Mouse (Mus musculus): ENCODE data around the gene Txlna.

Gene Txlna

DNA sequence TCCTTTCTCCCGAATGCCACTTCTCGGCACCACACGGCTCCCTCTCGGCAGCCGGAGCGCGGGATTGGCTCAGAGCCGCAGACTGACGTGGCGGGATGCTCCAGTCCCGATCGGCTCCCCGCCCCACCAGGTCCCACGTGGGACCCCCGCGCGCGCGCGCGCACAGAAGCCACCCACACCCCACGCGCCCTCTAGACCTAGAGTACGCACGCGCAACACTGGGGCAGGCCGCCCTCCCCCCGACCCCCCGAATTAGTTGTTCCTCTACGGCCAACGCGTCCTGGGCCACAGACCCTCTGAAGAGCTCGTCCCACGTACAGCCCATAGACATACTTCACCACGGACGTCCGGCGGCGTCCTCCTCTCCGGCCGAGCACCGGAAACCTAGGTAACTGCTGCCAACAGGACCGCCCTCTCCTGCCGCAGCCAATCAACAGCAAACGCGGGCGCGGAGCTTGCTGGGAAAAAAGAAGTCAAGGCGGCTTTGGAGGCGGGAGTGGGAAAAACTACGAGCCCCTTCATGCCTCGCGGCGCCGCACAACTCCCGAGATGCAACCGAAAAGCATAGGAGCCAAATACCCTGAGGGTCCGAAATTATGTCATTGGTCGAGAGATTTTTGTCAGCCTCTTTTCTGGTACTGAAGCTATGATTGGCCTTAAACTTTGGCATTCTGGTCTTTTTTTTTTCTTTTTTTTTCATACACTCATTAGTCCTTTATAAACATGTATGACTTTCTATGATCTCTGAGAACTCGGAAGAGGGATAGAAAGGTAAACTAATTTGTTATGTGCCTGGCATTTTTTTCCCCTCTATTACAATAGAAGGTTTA, at the start of gene Txlna:
Gene Txlna (minus strand): TSS at position 428 of the 830 bp plus-strand sequence.
- DNase-seq: peak; percentile 98

DNA sequence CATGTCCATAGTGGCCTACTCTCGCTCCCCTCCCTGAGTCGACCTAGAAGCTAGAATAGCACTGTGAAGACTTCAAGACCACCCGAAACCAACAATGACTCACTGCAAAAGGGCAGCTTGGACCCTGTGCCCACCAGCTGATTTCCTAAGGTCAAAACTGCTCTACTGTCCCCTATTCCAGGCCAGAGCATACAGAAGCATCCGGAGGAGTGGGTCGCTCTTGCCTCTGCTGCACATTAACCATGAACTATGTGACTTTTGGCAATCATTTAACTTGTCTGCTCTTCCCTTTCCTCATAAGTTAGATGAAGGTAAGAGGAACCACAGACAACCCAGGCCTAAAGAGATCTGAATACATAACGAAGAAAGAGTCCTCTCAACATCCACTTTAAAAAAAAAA, 43.7 kb upstream of the Txlna start:
- DNase-seq: no peak

DNA sequence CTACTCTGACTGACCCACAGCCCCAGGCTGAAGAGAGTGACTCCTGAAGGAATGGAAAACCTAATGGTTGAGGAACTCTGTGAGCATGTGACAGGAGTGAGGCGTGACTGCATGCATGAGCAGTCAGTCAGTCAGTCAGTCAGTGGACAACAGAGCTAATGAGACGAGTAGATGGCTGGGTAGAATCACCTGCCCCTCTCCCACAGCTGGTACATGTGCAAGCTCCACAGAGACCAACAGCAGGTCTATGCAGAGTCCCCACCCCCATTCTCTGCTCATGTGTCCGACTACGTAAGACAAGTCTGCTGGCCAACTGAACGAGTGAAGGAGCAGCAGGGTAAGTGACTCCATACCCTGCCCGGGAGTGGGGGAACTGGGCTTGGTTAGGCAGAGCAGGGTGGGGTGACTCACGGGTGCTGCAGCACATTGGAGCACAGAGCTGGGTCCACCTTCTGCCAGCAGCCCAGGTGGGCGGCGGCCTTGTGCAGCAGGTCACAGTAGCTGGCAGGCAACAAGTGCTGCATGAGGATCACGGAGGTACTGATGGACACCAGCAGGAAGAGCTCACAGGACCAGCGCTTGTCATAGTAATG, 43.1 kb upstream of the Txlna start:
- DNase-seq: no peak

DNA sequence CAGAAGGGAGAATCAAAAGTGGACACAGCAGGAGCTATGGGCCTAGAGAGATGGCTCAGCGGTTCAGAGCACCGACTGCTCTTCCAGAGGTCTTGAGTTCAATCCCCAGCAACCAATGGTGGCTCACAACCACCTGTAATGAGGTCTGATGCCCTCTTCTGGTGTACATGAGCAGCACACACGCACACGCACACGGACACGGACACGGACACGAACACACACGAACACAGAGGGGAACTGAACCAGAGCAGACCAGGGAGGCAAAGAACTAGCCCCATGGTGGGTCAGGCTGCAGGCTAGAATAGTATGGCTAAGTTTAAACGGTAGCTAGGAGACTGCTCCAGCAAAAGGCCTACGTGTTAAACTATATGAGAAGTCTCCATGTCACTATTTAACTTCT, 41.0 kb upstream of the Txlna start:
- no peak for DNase-seq

DNA sequence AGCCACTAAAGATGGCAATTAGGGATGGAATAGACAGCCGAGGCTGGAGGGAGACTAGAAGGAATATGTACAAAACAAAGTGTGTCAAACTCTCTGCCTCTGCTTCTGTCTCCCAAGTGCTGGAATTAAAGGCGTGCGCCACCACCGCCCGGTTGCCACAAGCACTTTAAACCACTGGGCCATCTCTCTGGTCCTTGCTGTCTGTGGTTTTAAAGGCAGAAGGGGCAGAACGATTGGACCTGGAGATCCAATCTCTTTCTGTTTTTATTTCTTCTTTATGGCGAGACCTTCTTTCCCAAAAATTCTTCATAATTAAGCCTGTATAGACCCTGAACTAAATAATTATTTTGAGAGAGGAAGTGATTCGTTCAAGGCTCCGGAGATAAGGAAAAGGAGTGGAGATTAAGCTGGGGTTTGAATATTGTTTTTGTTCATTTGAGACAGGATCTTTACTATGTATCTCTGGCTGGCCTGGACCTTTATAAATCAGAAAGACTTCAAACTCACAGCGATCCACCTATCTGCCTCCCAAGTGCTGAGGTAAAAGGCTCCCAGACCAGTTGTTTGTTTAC, 32.1 kb upstream of the Txlna start:
- DNase-seq: no peak

DNA sequence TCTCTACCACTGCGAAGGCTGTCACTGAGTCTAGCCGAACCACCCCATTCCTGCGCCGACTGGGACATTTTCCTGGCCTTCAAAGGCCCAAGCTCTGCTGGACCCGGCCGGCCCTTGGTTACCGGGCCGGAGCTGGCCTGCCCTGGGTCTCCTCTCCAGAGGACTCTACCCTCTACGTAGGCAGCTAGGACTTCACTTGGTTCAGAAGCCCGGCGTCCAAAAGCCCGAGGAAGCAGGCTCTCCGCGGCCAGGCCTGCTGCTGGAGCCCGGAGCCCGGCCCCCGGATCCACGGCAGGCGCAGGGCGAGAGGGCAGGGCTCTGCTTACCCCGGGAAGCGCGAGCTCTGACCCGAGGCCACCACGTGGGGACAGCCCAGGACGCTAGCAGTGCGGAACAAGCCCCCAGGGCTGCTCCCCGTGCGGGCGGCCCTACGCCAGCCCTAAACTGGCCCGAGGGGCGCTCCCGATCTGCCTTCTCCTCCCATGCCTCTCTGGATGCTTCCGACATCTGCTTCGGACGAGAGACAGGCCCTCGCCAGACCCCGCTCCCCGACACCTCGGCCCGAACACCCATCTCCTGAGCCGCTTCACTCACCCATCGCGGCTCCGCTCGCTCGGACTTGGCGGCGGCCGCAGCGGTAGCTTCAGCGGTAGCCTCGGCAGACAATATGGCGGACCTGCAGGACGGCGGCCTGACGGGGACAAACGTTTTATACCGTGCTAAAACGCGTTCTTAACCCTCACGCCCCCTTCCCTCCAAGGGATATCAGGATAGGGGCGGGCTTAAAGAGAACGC, 31.4 kb upstream of the Txlna start, which contains the start of gene Kpna6:
Gene Kpna6 (minus strand): TSS at position 685 of the 795 bp plus-strand sequence.
- peak; percentile 81 for DNase-seq

DNA sequence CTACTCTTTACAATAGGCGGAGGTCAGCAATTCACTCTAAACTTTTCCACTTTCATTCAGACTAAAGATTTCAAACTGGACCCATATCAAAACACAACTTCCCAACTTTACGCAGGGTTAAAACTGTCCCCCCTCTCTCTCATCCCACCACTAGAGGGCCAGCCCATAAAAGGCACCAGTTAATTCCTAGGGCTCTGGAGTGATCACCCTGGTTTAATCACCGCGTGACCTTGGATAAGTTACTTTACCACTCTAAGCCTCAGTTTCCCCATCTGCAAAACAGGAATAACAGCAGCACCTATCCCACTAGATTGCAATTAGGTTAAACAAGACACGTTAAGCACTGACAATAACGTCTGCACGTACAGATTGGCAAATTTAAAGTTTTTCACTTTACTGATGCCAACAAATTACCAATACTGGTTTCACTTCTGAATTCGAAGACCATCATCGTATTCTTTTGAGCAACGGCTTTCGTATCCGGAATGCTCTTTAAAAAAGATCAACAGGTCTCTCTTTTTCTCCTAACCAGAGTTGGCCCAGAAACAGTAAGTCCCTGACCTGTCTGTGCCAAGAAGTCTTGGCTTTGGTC, 30.7 kb upstream of the Txlna start:
- peak; percentile 27 for DNase-seq

DNA sequence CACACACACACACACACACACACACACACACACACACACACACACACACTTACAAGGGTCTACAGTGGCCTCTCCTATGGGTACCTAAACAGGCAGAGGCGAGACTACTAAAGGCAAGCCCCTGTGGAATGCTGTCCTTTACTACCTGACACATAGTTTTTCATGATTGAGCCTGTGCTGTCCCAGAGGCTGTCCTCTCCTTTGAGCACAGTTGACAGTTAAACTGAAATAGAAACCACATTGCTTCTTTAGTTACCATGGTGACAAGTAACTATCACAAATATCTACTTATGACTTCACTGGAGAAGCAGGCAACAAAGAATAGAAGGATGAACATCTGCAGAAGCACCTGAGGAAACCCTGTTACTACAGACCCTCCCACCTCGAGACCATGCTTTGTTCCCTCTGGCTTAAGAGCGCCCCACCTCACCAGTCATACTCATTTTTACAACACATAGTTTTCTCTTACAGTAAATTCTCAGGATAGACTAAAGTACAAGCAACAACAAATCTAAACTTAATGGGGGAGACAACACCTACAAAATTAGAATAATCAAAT, 21.5 kb upstream of the Txlna start:
- DNase-seq: no peak

DNA sequence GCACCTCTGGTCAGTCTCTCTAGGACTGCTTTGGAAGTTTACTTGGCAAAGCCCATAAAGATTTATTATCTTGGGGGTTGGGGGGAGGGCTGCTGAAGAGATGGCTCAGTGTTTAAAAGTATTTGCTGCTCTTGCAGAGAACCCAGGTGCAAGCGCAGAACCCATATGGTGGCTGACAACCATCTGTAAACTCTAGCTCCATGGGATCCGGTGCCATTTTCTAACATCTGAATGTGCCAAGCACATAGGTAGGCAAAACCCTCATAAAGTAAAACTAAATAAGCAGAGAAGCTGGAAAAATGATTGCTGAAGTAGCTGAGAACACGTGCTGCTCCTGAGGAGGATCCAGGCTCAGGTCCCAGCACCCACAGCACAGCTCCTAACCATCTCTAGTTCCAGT, 20.7 kb upstream of the Txlna start:
- DNase-seq: peak; percentile 52

DNA sequence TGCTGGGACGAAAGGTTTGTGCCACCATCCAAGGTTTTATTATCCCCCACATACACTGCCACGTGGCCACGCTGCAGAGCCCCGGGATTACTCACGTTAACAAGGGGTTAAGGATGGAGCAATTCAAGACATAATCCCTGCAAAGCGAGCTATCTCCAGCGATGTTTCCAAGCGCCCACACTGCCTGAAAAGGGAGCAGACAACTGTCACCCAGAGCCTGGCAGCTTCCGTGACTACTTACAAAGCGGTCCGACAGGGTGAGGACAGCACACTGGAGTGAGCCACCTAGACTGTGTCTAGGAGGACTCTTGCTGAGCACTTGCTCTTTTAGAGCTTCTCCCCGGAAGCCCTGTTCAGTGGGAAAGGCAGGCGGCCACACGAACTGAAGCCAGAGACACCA, 13.9 kb upstream of the Txlna start:
- DNase-seq: no peak

DNA sequence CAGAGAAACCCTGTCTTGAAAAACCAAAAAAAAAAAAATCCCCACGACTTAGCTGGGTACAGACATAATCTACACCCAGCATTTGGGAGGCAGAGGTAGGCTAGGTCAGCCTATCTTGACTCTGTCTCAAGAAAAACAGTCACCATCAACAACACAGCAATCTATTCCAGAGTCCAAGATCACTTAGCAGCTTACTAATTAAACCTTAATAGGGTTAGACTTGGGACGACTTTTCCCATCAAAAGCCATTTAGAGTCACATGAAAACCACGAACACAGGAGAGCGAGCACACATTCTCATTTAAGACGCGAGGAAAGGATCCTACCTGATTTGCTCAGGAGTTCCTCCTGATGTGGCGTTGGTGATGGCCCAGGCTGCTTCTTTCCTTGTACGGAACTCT, 9.5 kb upstream of the Txlna start:
- no peak for DNase-seq

DNA sequence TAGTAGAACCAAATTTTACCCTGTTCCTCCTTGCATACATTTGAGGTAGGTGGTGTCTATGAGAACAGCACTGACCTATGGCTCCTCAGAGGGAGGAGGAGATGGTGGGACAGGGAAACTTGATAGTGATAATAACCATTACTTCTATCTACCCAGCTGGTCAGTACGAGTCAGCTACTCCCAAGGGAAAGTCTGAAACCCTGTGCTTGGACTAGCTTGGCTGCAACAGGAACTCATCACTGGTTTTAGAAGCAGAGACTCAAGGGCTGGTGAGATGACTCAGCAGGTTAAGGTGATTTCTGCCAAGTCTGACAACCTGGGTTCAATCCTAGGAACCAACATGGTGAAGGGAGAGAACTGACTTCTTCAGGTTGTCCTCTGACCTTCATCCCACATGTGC, 7.8 kb upstream of the Txlna start:
- no peak for DNase-seq

DNA sequence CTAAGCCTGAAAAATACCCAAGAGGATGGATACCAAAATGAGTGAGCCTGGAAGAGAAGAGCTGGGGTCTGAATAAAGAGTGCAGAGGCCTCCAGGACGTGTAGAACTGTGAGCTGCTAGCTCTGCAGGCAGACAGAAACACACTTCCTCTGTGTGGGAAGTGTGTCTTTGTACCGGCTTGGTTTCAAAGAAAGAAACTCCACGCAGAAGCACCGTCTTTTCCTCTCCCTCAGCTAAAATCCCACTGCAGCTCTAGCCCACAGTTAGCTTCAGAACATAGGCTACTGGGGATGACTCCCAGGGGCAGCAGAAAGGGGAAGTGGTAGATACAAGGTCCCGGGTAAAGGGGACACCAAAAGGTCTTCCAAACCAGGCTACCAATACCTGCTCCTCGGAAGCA, 4.3 kb upstream of the Txlna start:
- DNase-seq: no peak

DNA sequence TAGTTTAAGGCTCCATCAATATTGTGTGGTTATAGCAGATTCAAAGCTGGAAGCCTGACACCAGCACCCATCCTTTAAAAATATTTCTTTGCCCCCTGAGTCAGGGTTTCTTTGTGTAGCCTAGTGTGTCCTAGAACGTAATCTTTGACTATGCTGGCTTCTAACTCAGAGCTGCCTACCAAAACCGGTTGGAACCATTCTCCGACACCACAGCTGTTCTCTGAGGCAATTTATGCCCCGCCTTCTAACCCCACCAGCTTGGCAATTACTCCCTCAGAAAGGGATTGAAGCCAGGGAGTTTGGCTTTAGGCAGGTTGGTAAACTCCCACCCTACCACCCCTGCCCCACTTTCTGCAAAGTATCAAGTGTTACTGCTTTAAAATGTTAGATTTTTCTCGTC, 891 bp upstream of the Txlna start:
- no peak for DNase-seq

DNA sequence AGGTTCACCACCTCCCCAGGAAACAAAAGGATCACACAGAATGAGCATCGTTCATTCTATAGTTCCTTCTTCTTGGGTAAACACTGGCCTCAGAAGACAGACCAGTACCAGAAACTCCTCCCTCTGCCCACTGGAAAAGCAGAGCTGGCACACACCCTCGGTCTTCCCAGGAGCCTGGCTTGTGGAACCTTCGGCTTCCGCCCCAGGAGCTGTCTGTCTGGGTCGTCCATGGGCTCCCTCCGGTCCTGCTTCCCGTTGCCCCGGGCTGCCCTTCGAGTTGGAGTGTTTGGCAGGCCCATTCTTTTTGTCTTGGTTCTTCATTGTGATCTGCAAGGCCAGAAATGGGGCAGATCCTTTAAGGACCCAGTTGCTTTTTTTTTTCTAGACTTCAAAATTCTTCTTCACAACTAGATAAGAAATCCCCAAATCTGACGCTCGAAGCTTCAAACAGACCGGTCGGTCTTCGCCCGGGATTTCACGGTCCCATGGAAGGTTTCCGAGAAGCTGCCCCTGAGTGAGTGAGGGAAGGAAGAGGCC, 696 bp downstream of the Txlna start:
- no peak for DNase-seq

DNA sequence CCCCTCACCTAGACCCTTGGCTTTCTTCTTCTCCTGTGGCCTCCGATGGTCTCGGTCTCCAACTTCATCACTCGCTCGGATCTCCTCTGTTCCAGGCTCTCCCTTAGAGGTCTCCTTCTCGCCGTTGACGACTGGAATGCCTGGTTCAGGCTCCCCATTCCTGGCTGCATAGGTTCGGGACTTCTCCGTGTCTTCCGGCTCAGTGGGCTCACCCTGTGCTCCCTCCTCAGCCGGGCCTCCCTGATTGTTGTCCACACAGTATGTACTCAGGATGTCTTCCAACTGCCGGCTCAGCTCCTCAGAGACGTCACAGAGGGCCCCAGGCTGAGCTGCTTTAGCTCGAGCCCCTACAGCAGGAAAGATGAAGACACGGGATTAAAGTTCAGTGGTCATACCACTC, 1.6 kb downstream of the Txlna start:
- DNase-seq: no peak

DNA sequence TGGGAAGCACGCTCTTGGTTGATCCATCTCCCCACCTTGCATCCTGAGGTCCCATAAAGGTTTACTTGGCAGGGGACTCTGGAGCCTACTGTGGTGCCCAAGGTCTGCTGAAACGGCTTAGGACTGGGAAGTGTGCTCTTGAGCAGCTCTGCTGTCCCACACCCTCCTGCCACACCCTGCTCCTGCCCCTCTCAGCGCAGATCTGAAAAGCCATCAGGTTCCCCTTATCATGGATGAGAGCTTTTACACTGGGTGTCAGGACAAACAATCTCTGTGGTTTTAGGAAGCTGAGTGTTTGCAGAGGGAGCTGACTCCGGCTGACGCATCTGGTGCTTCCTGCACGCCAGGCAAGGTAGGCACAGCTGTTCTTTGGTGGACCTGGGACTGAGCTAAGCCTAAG, 7.0 kb downstream of the Txlna start:
- DNase-seq: no peak

DNA sequence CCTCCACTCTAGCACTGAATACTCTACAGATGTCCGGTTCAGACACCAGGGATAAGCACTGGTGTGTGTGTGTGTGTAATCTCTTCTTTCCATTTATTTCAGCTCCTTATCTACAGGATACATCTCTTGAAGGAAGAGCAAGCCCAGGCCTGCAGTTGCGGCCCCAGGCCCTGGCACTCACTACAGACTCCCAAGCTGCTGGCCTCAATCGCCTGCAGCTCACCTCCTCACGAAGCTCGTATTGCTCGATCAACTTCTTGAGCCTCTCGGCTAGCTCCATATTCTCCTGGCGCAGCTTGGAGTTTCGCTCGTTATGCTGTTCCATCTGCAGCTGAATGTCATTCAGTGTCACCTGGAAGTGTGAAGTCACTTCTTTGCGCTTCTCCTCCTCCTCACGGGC, 9.0 kb downstream of the Txlna start:
- no peak for DNase-seq

DNA sequence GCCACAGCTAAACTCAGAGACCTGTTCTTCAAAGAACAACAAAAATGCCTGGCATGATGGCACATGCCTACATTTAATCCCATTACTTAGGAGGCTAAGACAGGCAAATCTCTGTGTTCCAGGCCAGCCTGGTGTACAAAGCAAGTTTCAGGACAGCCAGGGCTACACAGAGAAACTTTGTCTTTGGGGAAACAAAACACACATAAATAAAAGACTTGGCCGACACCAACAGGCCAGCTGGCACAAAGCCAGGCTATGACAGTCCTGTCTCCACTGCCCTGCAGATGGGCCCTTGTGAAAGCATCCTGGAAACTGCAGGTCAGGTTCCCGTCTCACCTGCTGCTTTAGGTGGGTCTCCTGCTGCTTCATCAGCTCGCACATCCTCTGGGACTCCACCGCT, 9.9 kb downstream of the Txlna start:
- DNase-seq: peak; percentile 64

DNA sequence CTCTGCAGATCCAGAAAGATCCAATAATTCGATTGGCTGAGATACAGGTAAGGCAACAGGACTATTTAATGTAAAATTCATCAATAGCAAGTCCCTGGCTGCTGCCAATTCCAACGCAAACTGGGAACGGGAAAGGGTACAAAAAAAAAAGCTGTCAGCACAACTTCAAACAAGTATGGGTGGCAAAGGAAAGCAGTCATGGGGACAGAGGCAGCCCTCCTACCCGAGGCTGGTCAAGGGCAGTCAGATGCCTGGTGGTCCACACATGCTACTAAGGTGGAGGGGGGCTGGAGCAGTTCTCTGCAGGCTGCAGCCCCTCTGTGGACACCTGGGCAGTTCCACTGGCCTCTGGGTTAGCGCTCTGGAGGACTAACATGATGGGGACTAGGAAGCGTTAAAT, 14.8 kb downstream of the Txlna start:
- DNase-seq: no peak

DNA sequence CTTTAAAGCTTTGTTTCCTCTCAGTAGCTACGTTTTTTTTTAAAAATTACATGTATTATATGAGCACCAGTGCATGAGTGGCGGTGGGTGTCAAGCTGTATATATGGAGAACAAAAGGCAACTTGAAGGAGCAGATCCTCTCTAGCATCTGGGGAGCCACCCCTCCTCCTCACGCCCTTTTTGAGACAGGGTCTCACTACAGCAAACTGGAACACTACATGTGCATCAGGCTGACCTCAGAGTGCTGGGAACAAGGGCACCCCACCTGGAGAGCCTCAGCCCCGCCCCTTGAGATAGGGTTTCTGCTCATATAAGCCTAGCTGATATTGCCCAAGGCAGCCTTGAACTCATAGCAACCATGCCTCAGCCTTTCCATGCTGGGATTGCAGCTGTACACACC, 15.4 kb downstream of the Txlna start:
- no peak for DNase-seq

DNA sequence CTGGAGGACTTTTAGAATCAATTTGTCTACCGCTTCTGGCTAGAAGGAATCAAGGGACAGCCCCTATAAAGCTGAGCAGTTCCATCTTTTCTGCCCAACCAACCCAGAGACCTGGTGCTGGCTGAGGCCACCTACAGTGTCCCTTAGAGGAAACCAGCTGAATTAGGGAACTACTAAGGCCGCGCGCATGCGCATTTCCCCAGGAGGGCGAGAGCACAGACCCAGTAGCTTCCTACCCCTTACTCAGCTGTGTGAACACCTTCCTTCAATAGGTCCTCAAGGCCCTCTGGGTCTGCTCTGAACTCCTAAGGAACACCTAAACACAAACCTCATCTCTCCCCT, 15.9 kb downstream of the Txlna start:
- DNase-seq: peak; percentile 78
